Mouse (Mus musculus) adrenal gland, adult 2 months (tissue): ENCODE measurements around the gene P2ry6. TPM values are rescaled to one million over a fixed set of nuclear protein-coding genes. Genes with fewer than 3 reads are reported as not detected.

Source experiments
- DNase-seq: peaks from one replicate; pipeline ENCODE4 v3.0.0; 2021
- polyA plus RNA-seq: library from polyadenylated mRNA; depleted of rRNA; stranded (reverse); fragments of >200 nt; gene quantifications from 2 replicates; pipeline ENCODE4 v1.2.3, GENCODE M21; 2012
- total RNA-seq, 2 experiments: library from RNA; stranded (reverse); gene quantifications; 2 replicates each; pipeline ENCODE4 v1.2.3; 2021

P2ry6 gene
- total and polyA plus RNA-seq, 3 experiments, result 5.3 to 32.3 (median 12.6) TPM

GRCm38 (mm10) chr7:100942789-100943615 is 31.4 kb downstream of the P2ry6 start:
- peak; percentile 61 for DNase-seq

- DNase-seq, result no peak
These were observed 33.3 kb downstream of the P2ry6 start for GRCm38 (mm10) chr7:100941169-100941568.

- DNase-seq, result no peak
These were observed 36.3 kb downstream of the P2ry6 start for GRCm38 (mm10) chr7:100938106-100938505.

GRCm38 (mm10) chr7:100937481-100937880 is 37.0 kb downstream of the P2ry6 start:
- no peak for DNase-seq

- peak; percentile 23 for DNase-seq
These were observed 40.9 kb downstream of the P2ry6 start for GRCm38 (mm10) chr7:100933520-100933919.

- peak; percentile 92 for DNase-seq
These were observed 41.9 kb downstream of the P2ry6 start for GRCm38 (mm10) chr7:100932481-100933007.

GRCm38 (mm10) chr7:100931926-100932480 is 42.4 kb downstream of the P2ry6 start, which contains the start of gene Arhgef17:
Arhgef17 (minus strand) TSS chr7:100932107.
- no peak for DNase-seq

- DNase-seq, result peak; percentile 76
These were observed 43.0 kb downstream of the P2ry6 start for GRCm38 (mm10) chr7:100931316-100931925.

GRCm38 (mm10) chr7:100930619-100931315 is 43.7 kb downstream of the P2ry6 start:
- DNase-seq, result peak; percentile 78

- DNase-seq, result peak; percentile 49
These were observed 44.7 kb downstream of the P2ry6 start for GRCm38 (mm10) chr7:100929639-100930303.

- DNase-seq, result peak; percentile 66
These were observed 46.0 kb downstream of the P2ry6 start for GRCm38 (mm10) chr7:100928456-100928855.

GRCm38 (mm10) chr7:100927287-100928000 is 47.0 kb downstream of the P2ry6 start:
- DNase-seq, result peak; percentile 27

GRCm38 (mm10) chr7:100926311-100926923 is 48.0 kb downstream of the P2ry6 start:
- DNase-seq, result no peak

- DNase-seq, result peak; percentile 81
These were observed 49.6 kb downstream of the P2ry6 start for GRCm38 (mm10) chr7:100924674-100925445.

- no peak for DNase-seq
These were observed 50.2 kb downstream of the P2ry6 start for GRCm38 (mm10) chr7:100924200-100924599.

- peak; percentile 67 for DNase-seq
These were observed 51.5 kb downstream of the P2ry6 start for GRCm38 (mm10) chr7:100922907-100923306.

GRCm38 (mm10) chr7:100921289-100921688 is 53.2 kb downstream of the P2ry6 start:
- DNase-seq, result no peak

- DNase-seq, result peak; percentile 54
These were observed 54.7 kb downstream of the P2ry6 start for GRCm38 (mm10) chr7:100919809-100920107.

GRCm38 (mm10) chr7:100919006-100919808 is 55.2 kb downstream of the P2ry6 start:
- DNase-seq, result no peak
